Mouse (Mus musculus) inflammation-experienced regulatory T-cells, adult 16 weeks (primary cell): ENCODE measurements around the gene Tmprss11e. TPM values are rescaled to one million over a fixed set of nuclear protein-coding genes. Genes with fewer than 3 reads are reported as not detected.

Source experiments
- polyA plus RNA-seq: library from polyadenylated mRNA; unstranded; fragments of 100-300 nt; shearing (Covaris generic); gene quantifications from one replicate; pipeline ENCODE4 v1.2.1, GENCODE M21; 2017

Tmprss11e gene
- polyA plus RNA-seq: 0.63 TPM

DNA sequence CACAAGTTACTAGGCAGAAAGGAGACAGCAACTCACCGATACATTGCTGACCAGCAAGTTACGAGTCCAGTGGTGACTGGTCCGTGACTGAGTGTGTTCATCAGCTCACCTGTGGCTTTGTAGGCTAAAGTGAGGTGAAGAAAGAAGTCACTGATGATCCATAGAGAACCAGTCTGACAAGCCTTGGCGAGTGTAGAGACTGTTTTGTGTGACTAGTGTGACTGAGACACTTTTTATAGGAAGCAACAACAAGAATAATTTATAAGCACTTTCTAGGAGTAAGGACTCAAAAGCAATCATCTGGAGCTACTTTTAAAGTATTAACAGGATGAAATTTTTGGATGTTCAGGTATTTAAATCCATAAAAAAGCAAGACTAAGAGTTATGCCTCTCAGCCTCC, at the start of gene Tmprss11e:
Gene Tmprss11e, minus strand, starts transcription at position 101 of the 400 bp plus-strand sequence.

GRCm38 (mm10) chr5:86676262-86676661, 69.4 kb downstream of the Tmprss11e start, which contains the start of gene Tmprss11b:
Gene Tmprss11b (minus strand): TSS chr5:86676362.

Other genes with a start within 250 kb of the Tmprss11e start
- gene Tmprss11g, start 227.2 kb downstream of the Tmprss11e start, polyA plus RNA-seq: not detected
- not detected for gene Tmprss11f, start 113.4 kb downstream of the Tmprss11e start, polyA plus RNA-seq
- gene Tmprss11b, start 69.5 kb downstream of the Tmprss11e start, polyA plus RNA-seq: not detected
- 31.2 TPM for gene Ythdc1, start 58.4 kb upstream of the Tmprss11e start, polyA plus RNA-seq
- not detected for gene Ugt2b34, start 161.1 kb upstream of the Tmprss11e start, polyA plus RNA-seq
- gene Ugt2b1, start 180.7 kb upstream of the Tmprss11e start, polyA plus RNA-seq: not detected